Mouse (Mus musculus): ENCODE measurements at regions not wholly inside any gene's neighbourhood (a gene's known extent, or its start where the extent isn't known, plus 50 kb on each side); places are given as distances from the start of the nearest gene placed in this dataset.

DNA sequence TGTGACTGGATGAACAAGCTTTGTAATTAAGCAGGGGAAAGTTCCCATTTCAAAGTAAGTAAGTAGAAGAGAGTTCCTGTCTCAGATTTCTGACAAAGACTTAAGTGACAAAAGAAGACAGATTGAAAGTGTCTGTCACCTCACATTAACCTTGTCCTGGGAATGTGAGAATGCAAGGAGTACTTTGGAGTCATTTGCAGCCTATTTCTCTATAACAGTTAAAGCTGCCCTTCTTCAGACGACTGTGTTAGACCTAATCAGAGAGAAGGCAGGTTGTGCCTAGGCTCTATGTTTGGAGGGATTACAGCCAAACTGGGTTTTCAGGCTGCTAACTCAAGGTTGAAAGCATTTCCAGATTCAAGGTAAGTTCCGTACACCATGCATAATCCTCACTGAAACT is 446.5 kb downstream of the Pdgfc start:
- DNase-seq: no peak

DNA sequence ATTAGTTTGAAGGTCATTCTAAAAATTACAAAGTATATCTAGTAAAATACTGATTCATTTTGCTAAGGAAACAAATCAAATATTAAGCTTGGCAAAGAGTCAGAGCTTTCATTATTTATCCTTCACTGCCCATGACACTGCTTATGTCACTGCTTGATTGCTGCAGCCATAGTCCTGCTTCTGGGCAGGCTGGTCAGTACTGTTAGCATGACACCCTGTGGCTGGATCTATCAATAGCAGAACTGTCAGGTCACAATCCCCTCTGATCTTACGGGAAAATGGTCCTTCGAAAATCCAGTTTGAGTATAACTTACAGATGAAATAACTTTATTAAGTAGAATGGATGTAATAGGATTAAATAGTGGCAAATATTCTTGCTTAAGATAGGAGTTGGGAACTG is 447.1 kb downstream of the Pdgfc start:
- DNase-seq: no peak

DNA sequence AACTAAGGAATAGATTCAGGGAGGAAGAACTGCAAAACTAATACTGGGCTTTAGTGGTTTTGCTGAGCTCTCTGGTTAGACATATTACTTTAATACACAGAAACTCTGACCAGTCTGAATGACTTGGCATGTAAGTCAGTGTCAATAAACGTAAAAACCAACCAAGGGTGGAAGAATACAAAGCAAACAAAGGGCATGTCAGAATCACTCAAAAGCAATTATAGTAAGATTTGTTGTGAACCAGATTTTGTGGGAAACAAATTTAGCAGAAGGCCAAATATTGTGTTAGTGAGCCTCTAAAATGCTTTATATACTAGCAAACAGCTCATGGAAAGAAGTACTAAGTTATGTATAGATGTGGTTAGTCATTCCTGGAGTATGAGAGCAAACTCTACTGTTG is 427.1 kb upstream of the Ctso start:
- no peak for DNase-seq

- no peak for DNase-seq
Observed at GRCm38 (mm10) chr3:81508611-81509010, 423.8 kb upstream of the Ctso start.

GRCm38 (mm10) chr3:81521804-81522203 is 410.6 kb upstream of the Ctso start:
- no peak for DNase-seq

DNA sequence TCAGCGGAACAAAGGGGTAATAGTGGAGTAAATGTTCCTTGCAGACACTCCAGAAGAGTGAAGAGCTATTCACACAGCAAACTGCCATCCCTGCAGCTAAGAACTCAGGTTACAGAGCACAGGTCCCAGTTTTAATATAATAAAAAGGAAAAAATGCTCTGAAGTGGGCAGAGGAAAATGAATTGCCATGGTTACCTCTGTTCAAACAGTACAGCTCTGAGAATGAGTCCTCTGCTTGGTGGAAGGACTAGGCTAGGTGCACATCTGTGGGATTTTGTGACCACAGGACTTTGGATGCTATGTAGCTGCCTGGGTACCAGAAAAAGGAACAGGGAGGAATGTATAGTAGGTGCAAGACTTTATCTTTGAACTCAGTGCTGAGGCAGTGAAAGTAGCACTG is 401.5 kb upstream of the Ctso start:
- DNase-seq: no peak

- DNase-seq: no peak
Observed at GRCm38 (mm10) chr3:81535448-81536205, 396.8 kb upstream of the Ctso start.

GRCm38 (mm10) chr3:81554773-81555172 is 377.6 kb upstream of the Ctso start:
- no peak for DNase-seq

- DNase-seq: no peak
Observed at GRCm38 (mm10) chr3:81562610-81563258, 369.7 kb upstream of the Ctso start.

- no peak for DNase-seq
Observed at GRCm38 (mm10) chr3:81563858-81564756, 368.3 kb upstream of the Ctso start.

DNA sequence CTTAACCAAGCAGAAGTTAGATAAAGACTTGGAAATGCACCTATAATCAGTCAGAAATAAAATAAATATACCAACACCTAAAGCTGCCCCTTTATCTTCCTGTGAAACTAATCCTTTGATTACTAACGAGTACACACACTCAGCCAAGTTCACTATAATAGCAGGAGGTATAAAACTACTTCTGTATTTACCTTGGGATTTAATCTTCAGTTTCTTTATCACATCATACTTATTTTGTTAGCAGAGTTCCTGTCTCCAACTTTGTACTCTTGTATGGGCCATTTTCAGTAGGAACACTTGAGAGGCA is 367.7 kb upstream of the Ctso start:
- DNase-seq: no peak

GRCm38 (mm10) chr3:81583387-81584027 is 348.9 kb upstream of the Ctso start:
- no peak for DNase-seq

DNA sequence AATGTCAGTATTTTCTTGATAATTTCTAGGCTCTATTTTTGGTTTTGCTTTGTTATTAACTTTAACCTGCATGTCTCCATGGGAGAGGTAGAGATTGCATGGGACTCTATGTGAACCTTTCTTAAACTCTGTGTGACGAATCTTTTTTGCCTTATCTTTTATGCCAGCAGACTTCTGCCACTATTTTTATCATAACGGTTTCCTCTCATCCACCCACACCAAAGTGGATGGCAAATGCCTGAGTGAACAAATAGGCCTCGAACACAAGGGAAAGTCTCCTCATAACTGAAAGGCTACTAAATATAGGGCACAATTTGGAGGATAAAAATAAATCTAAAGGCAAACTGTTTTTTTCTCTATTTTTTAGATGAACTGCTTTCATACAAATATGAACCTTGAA is 343.3 kb upstream of the Ctso start:
- DNase-seq: no peak

DNA sequence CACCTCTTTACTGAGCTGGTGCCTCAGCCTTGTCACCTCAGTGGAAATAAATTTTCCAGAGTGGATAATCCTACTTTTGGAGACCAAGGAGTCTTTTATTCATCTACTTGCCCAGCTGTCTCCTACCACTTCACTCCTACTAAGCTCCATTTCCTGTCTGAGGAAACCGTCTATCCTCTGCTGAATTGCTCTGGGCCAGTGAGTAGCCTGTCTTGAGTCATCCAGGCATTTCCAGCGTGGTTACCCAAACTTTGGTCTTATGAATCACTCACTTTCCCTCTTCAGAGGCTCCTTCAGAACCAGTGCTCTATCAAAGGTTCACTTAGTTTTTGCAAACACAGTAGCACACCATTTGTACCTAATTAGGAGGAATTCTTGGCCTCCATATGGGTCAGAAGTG is 303.2 kb upstream of the Ctso start:
- DNase-seq: no peak

- no peak for DNase-seq
Observed at GRCm38 (mm10) chr3:81658490-81658889, 273.9 kb upstream of the Ctso start.

GRCm38 (mm10) chr3:81661620-81662019 is 270.8 kb upstream of the Ctso start:
- DNase-seq: no peak

DNA sequence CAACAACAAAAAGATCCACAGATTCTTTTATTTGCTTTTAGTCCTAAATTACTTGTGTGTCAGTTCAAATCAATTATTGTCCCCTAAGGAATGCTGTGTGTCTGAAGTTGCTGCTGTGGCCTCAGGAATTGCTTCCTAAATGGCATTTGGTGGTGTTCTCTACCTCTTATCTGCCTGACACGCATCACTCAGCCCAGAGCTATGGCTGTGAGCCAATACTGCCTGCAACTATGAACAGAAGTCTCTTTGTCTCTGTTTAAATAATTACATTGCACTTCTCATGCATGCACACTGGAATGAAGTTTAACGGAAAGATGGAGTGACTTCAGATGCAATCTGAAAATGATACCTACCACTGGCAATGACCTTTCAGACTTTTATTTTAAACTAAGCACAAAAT is 266.1 kb upstream of the Ctso start:
- peak in 1 of 2 experiments; percentile 5 for DNase-seq

DNA sequence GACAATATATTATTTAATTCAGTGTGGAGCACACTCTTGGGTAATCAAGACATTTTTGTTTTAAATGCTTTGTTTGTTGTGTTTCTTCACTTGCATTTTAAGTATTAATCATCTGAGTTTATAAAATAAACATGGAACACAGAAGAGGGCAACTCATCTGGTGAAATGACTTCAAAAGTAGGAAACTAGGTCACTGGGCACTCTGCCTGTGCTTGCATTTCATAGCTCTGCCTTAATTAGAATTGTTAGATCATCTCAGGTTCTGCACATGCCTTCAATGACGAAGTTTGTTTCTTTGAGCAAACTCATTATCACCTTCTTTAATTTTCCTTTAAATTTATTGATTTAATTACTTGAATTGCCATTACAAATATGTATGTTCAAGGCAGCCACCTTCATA is 255.8 kb upstream of the Ctso start:
- peak in 1 of 2 experiments; percentile 33 for DNase-seq

- no peak for DNase-seq
Observed at GRCm38 (mm10) chr3:81701974-81702697, 230.3 kb upstream of the Ctso start.

GRCm38 (mm10) chr3:81718911-81719310 is 213.5 kb upstream of the Ctso start:
- no peak for DNase-seq

DNA sequence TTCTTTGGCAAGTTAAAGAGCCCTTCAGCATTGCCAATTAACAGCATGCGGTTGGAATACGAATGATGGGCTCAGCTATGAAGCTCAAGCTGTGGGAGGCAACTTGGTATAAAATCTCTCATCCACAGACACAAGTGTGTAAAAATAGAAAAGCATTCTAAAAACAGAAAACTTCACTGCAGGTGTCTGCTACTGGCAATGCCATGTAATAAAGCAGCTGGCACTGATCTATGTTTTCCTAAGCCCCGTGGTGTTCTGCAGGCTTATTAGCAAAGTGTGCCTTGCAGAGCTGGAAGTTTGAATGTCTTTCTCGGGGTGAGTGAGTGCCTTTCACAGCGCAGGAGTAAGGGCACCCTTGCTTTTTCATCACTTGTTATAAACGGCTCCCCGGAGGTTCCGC is 196.9 kb upstream of the Ctso start:
- peak; percentile 7 to 11 for DNase-seq

- DNase-seq: no peak
Observed at GRCm38 (mm10) chr3:81736838-81737237, 195.6 kb upstream of the Ctso start.

GRCm38 (mm10) chr3:81742124-81742523 is 190.3 kb upstream of the Ctso start:
- no peak for DNase-seq
